Mouse (Mus musculus) bone marrow, adult 2 months (tissue): Measurements from ENCODE around the gene Vps25.

Source experiments
- CTCF ChIP-seq: fragments of 200-500 bp; IDR thresholded peaks from 2 replicates; pipeline ENCODE4 v1.5.1; 2011; ENCODE audit warnings: low read length, control low read depth; ENCODE audit not compliant: control insufficient read depth, insufficient read depth
- POLR2A ChIP-seq: fragments of 200-500 bp; IDR thresholded peaks from 2 replicates; pipeline ENCODE4 v1.6.1; 2011; ENCODE audit warnings: low read depth, mild to moderate bottlenecking, control low read depth, low read length, borderline replicate concordance; ENCODE audit not compliant: control insufficient read depth

DNA sequence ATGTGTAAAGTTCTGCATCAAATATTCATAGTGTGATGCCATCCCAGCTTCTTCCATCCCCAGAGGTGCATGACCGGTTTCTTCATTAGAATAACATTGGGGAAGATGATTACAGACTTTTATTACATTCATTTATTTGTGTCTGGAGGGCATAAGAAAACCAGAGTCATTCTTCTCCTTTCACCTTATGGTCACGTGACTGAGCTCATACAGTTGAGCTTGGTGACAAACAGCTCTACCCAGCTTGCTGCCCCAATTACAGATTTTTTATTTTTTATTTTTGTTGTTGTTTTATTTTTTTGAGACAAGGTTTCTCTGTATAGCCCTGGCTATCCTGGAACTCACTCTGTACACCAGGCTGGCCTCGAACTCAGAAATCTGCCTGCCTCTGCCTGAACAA lies 18.9 kb downstream of the Vps25 start:
- TF ChIP-seq POLR2A (no peak), CTCF (no peak)
